Mouse (Mus musculus) hindbrain, embryonic 13.5 days (tissue): Measurements from ENCODE around the gene Adad1. TPM values are rescaled to one million over a fixed set of nuclear protein-coding genes. Genes with fewer than 3 reads are reported as not detected.
A peak's percentile ranks its signal among the peaks of the same experiment; 100 is the strongest.

Source experiments
- ATAC-seq: fragments of 200-750 bp; cut with Nextera tagmentation; 2 replicates; pipeline ENCODE4 v1.8.0; 2017; ENCODE audit warnings: moderate TSS enrichment; ENCODE audit not compliant: low FRiP score
- H3K27ac ChIP-seq: fragments of 300-500 bp; sonication (generic); 2 replicates; pipeline ENCODE4 v1.5.1; 2015; ENCODE audit warnings: inconsistent platforms, mild to moderate bottlenecking, moderate library complexity
- H3K27me3 ChIP-seq: fragments of 300-500 bp; sonication (generic); 2 replicates; pipeline ENCODE4 v1.6.1; 2015; ENCODE audit warnings: mild to moderate bottlenecking, inconsistent platforms
- H3K36me3 ChIP-seq: fragments of 300-500 bp; sonication (generic); 2 replicates; pipeline ENCODE4 v1.6.1; 2015; ENCODE audit warnings: mild to moderate bottlenecking, inconsistent platforms
- H3K4me1 ChIP-seq: fragments of 300-500 bp; sonication (generic); replicated peaks from 2 replicates; pipeline ENCODE4 v1.6.1; 2015; ENCODE audit warnings: inconsistent platforms
- H3K4me2 ChIP-seq: fragments of 300-500 bp; sonication (generic); 2 replicates; pipeline ENCODE4 v1.6.1; 2015; ENCODE audit warnings: inconsistent platforms, mild to moderate bottlenecking, moderate library complexity
- H3K4me3 ChIP-seq: fragments of 300-500 bp; sonication (generic); 2 replicates; pipeline ENCODE4 v1.5.1; 2015; ENCODE audit warnings: mild to moderate bottlenecking, inconsistent platforms
- H3K9ac ChIP-seq: fragments of 300-500 bp; sonication (generic); 2 replicates; pipeline ENCODE4 v1.6.1; 2015; ENCODE audit warnings: mild to moderate bottlenecking, inconsistent platforms
- H3K9me3 ChIP-seq: fragments of 300-500 bp; sonication (generic); 2 replicates; pipeline ENCODE4 v1.6.1; 2016; ENCODE audit warnings: inconsistent platforms
- WGBS: fragments of 180-500 bp; shearing (Covaris S2); methylation state at CpG from one replicate; pipeline ENCODE4 v1.1.7; 2015; 5-methylcytosine and 5-hydroxymethylcytosine counted together
- polyA plus RNA-seq: library from polyadenylated mRNA; unstranded; fragments of >200 nt; fragmentation: Nextera tagmentation; extraction: Ambion mirVana; gene quantifications from 2 replicates; pipeline ENCODE4 v1.2.1, GENCODE M21; 2015

Gene Adad1
- 0.05 and 0.48 TPM in 2 replicates for polyA plus RNA-seq

DNA sequence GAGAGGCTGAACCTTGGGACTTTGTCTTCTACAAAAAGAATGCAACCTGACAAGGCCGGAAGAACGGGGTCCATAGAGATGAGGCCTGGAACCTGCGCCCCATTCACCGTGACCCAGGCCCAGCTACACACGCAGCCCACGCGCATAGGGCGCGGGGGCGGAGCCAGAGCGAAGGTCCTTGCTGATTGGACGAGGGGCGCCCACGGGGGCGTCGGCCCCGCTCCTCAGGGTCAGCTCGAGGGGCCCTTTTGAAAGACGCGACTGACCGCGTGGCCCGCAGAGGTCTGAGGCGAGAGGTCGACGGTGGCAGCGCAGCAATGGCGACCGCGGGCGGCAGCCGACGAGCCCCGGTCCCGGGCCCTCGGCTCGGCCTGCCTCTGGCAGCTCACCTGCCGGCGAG, at the start of gene Adad1:
Adad1 (plus strand) TSS at position 122 of the 400 bp plus-strand sequence.
- Histone ChIP-seq H3K27ac (no peak within 1 kb of the TSS), H3K4me2 (peak within 1 kb of the TSS; percentile 44), H3K9ac (no peak within 1 kb of the TSS), H3K27me3 (no peaks in the 10 kb centered on the region), H3K36me3 (no peaks in the 10 kb centered on the region), H3K4me3 (peak within 1 kb of the TSS; percentile 29), H3K4me1 (no peaks in the 10 kb centered on the region), H3K9me3 (peaks cover 22% of the 10 kb centered on the region)
- 65% methylated on average over 35 of the region's 39 CpGs for WGBS
- no peak for ATAC-seq

DNA sequence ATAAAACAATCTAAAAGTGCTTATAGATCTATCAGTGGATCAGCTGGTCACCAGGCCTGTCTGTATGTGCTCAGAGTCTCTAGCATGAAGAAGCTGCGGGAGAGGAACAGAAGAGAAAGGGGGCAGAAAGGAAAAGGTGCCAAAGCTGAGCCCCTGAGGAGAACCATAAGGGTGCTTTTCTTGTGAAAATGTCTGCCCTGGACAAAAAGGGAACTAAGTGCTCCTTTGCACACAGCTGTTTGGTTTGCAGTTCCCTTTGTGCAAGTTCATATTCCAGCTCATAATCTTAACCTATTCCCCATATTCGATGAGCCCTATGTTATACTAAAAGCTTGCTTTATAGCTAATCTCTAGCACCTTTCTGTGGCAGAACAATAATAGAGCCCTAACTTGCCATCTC, 25.3 kb upstream of the Adad1 start:
- ATAC-seq: no peak
- Histone ChIP-seq H3K27me3 (no peaks in the 10 kb centered on the region), H3K27ac (no peak overlapping the region), H3K9me3 (no peaks in the 10 kb centered on the region), H3K4me1 (no peaks in the 10 kb centered on the region), H3K9ac (no peak overlapping the region), H3K36me3 (peaks cover 61% of the 10 kb centered on the region), H3K4me2 (no peak overlapping the region), H3K4me3 (no peak overlapping the region)
- 87% methylated on average over 2 of the region's 2 CpGs for WGBS

DNA sequence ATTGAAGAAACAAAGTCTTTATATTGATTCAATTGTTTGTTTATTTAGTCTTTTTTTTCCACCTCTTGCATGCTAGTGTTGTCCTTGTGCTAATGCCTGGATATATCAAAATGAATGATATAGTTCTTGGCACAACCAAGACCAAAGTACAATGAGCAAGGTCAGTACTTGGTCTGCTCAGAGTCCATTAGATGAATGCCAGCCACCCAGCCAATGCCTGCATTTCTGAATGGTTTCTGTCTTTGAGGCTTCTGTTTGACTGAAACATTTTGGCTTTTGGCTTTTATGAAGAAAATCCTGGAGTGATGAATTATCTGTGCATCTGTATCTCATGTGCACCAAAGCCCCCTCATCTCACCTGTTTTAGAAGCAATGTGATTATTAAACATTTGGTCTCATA, 23.5 kb upstream of the Adad1 start:
- H3K4me2 ChIP-seq: no peak overlapping the region
- H3K4me3 ChIP-seq: no peak overlapping the region
- H3K4me1 ChIP-seq: no peaks in the 10 kb centered on the region
- no peak overlapping the region for H3K27ac ChIP-seq
- no peak overlapping the region for H3K9ac ChIP-seq
- H3K36me3 ChIP-seq: peaks cover 75% of the 10 kb centered on the region
- no peaks in the 10 kb centered on the region for H3K27me3 ChIP-seq
- ATAC-seq: no peak
- no peaks in the 10 kb centered on the region for H3K9me3 ChIP-seq

DNA sequence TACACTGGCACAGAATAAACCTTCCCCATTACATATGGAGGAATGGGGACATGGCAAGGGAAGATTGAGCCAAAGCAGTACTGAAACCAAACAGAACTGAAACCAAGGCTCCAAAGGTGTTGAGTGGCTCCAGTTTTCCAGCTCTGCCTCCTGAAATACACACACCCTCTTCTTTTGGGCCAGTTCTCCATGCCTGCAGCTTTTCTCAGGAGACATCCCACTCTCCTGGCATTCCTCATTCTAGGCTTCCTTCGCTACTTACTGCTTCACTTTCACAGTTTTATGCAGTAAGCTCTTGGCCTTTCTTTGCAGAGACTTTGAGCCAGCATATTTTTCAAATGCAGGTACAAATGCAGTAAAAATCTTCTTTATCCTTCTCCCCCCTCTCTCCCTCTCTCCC, 11.8 kb upstream of the Adad1 start:
- H3K27ac ChIP-seq: no peak overlapping the region
- no peak overlapping the region for H3K4me3 ChIP-seq
- H3K9ac ChIP-seq: no peak overlapping the region
- ATAC-seq: no peak
- H3K27me3 ChIP-seq: no peaks in the 10 kb centered on the region
- no peak overlapping the region for H3K4me2 ChIP-seq
- WGBS: 91% methylated on average over 1 of the region's 1 CpGs
- no peaks in the 10 kb centered on the region for H3K4me1 ChIP-seq
- no peaks in the 10 kb centered on the region for H3K9me3 ChIP-seq
- H3K36me3 ChIP-seq: peaks cover 34% of the 10 kb centered on the region

DNA sequence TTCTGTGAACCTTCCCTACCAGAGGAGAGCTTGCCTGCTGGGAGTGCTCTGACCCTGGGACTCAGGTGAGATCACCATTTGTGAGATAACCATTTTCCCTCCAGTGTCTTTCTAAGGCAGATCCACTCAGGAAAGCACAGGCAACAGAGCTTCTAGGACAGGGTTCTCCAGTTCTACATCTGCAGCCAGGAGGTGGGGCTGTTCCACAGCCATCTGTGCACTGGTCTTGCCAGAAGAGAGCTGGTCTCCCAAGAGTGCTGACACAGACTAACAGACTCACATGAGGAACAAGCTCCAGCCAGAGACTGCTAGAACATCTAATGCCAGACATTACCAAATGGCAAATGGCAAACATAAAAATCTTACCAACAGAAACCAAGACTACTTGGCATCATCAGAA, 9.9 kb downstream of the Adad1 start:
- Histone ChIP-seq H3K9ac (no peak overlapping the region), H3K4me2 (no peak overlapping the region), H3K4me1 (no peaks in the 10 kb centered on the region), H3K9me3 (peaks cover 5% of the 10 kb centered on the region; the same call in 1 of the 2 replicates), H3K4me3 (no peak overlapping the region), H3K27ac (no peak overlapping the region), H3K36me3 (no peaks in the 10 kb centered on the region), H3K27me3 (no peaks in the 10 kb centered on the region)
- no peak for ATAC-seq

DNA sequence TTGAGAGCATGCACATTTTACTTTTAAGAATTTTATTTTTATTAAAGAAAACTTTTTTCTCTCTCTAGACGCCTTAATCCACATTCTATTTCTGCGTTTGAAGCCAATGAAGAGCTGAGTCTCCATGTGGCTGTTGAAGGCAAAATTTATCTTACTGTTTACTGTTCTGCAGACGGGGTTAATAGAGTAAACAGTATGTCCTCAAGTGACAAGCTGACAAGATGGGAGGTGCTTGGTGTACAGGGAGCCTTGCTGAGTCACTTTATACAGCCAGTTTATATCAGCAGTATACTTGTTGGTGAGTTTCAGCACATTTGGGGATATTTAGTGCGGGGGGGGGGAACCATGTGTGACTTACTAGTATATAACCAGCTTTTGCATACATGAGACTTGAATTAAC, 21.5 kb downstream of the Adad1 start:
- Histone ChIP-seq H3K4me2 (no peak overlapping the region), H3K27me3 (no peaks in the 10 kb centered on the region), H3K4me1 (no peaks in the 10 kb centered on the region), H3K27ac (no peak overlapping the region), H3K4me3 (no peak overlapping the region), H3K9ac (no peak overlapping the region), H3K9me3 (no peaks in the 10 kb centered on the region), H3K36me3 (no peaks in the 10 kb centered on the region)
- WGBS: 85% methylated on average over 4 of the region's 4 CpGs
- no peak for ATAC-seq

DNA sequence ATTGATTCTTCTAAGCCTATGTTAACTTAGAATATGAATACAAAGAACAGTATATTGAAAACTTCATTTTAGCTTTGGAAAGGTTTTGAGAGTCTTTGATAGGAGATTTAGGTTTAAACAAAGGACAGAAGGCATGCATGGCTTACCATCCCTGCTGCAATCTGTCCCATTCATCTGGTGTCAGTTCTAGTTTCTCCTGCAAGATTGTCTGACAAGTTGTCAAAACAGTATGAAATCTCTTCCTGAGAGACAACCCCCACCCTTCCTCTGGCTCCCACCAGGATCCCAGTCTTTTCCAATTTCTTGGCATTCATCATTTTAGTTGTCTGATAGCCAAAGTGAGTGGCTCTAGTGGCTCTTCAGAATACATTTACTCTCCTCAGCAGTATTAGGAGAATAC, 27.4 kb downstream of the Adad1 start:
- ATAC-seq: no peak
- Histone ChIP-seq H3K36me3 (no peaks in the 10 kb centered on the region), H3K9ac (no peak overlapping the region), H3K4me1 (no peaks in the 10 kb centered on the region), H3K27me3 (no peaks in the 10 kb centered on the region), H3K4me2 (no peak overlapping the region), H3K4me3 (no peak overlapping the region), H3K9me3 (no peaks in the 10 kb centered on the region), H3K27ac (no peak overlapping the region)

DNA sequence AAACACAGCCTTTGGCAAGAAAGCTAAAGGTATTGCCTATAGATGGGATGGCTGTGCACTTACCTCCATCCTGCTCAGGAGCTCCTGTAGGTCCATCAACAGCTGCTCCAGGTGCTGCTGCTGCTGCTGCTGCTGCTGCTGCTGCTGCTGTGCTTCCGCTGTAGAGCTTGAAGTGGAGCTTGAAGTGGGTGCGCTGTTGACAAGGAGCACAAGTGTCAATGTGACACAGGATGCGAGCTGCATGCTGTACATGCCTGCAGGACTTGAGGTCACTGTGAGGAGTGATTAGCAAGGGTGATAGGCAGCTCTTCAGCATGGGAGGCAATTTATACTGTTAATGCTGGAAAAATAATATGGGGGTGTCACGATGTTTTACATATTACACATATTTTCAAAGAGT, 62.3 kb downstream of the Adad1 start, which contains the start of gene Il2:
Il2 (minus strand) TSS at position 305 of the 400 bp plus-strand sequence.
- Histone ChIP-seq H3K9ac (no peak within 1 kb of the TSS), H3K4me3 (no peak within 1 kb of the TSS), H3K36me3 (no peaks in the 10 kb centered on the region), H3K9me3 (no peaks in the 10 kb centered on the region), H3K27ac (no peak within 1 kb of the TSS), H3K27me3 (no peaks in the 10 kb centered on the region), H3K4me1 (no peaks in the 10 kb centered on the region), H3K4me2 (no peak within 1 kb of the TSS)
- 90% methylated on average over 4 of the region's 4 CpGs for WGBS
- no peak for ATAC-seq

DNA sequence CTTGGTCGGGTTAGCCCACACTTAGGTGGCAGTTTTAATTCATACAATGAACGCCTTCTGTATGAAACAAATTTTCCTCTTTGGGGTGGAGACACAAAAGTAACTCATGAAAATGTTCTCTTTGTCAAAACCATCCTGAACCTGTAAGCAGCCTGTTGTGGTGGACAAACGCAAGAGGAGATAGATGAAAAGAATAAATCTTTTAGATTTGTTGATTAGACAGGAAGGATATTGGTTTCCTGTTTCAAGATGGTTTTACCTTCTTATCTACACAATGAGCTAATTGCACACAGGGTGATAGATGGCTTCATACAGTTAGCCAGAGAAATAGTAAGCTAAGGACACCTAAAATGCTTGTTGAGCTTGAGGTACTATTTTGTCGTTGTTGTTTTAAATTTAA, 62.8 kb downstream of the Adad1 start:
- H3K4me3 ChIP-seq: no peak overlapping the region
- 89% methylated on average over 4 of the region's 4 CpGs for WGBS

DNA sequence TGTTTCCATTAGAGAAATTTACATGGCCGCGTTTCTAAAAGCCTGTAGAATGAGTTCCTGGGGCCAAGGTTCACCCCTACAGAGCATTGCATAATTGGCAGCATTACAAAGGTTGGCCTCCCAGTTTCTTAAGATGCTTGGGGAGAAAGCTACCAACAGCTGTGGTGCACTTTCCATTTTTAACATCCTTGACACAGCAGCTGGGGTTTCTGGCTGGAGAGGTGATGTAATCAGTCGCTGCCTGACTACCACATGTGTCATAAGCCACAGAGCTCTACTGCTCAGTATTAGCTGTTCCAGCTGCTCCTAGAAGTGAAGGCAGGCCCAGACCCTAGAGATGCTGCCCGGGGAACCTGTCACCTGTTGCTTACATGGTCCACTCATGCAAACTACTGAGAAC, 64.9 kb downstream of the Adad1 start:
- no peak for ATAC-seq

More for the DNA sequence above, 62.8 kb downstream of the Adad1 start:
- ATAC-seq: no peak
- Histone ChIP-seq H3K27ac (no peak overlapping the region), H3K9ac (no peak overlapping the region), H3K4me1 (no peaks in the 10 kb centered on the region), H3K36me3 (no peaks in the 10 kb centered on the region), H3K9me3 (no peaks in the 10 kb centered on the region), H3K27me3 (no peaks in the 10 kb centered on the region), H3K4me2 (no peak overlapping the region)

DNA sequence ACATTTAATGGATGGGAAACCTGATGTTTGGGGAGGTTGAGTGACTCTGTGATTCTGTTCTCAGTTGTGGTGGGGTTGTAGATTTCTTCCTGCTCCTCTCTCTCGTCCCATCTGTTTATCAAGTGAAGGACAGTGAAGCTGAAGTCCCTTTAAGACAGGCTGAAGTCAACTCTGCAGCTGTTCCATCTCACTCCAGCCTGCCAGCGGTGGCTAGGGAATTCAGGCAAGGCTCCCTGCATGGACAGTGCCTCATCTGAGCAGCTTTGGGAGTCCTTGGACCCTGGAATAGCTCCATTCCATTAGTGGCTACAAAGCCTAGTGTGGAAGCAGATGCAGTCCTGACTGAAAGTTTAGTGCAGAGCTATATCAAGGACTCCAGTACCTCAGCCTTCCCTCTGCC, 65.7 kb downstream of the Adad1 start:
- ATAC-seq: no peak
- Histone ChIP-seq H3K9me3 (no peaks in the 10 kb centered on the region), H3K4me2 (no peak overlapping the region), H3K27me3 (no peaks in the 10 kb centered on the region), H3K27ac (no peak overlapping the region), H3K4me1 (no peaks in the 10 kb centered on the region), H3K4me3 (no peak overlapping the region), H3K9ac (no peak overlapping the region), H3K36me3 (no peaks in the 10 kb centered on the region)
- 81% methylated on average over 2 of the region's 2 CpGs for WGBS

More for the DNA sequence above, 64.9 kb downstream of the Adad1 start:
- no peaks in the 10 kb centered on the region for H3K4me1 ChIP-seq
- H3K4me3 ChIP-seq: no peak overlapping the region
- no peaks in the 10 kb centered on the region for H3K27me3 ChIP-seq
- no peak overlapping the region for H3K27ac ChIP-seq
- H3K36me3 ChIP-seq: no peaks in the 10 kb centered on the region
- H3K9me3 ChIP-seq: no peaks in the 10 kb centered on the region
- H3K9ac ChIP-seq: no peak overlapping the region
- no peak overlapping the region for H3K4me2 ChIP-seq
- WGBS: 65% methylated on average over 4 of the region's 4 CpGs

DNA sequence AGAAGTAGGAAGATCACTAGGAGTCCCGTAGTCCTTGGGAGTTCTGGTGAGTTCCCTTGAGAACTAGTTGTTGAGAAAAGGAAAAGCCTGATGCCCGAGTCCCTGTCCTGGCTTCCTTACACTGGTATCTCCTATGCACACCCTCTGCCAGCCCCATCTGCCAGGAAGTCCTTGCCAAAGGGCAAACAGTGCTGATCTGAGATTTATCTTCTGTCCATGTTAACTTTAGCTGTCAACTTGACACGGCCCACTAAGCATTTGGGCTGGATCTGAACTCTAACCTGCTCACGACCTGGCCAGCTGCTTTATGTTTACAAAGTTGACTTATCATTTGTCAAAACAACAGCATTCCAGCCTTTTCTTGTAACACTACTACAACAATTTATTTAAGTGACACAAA, 73.9 kb downstream of the Adad1 start:
- H3K4me3 ChIP-seq: no peak overlapping the region
- no peaks in the 10 kb centered on the region for H3K4me1 ChIP-seq
- no peaks in the 10 kb centered on the region for H3K9me3 ChIP-seq
- no peak overlapping the region for H3K9ac ChIP-seq
- no peaks in the 10 kb centered on the region for H3K36me3 ChIP-seq
- no peak overlapping the region for H3K27ac ChIP-seq
- H3K27me3 ChIP-seq: no peaks in the 10 kb centered on the region
- 78% methylated on average over 4 of the region's 4 CpGs for WGBS
- H3K4me2 ChIP-seq: no peak overlapping the region
- ATAC-seq: no peak

DNA sequence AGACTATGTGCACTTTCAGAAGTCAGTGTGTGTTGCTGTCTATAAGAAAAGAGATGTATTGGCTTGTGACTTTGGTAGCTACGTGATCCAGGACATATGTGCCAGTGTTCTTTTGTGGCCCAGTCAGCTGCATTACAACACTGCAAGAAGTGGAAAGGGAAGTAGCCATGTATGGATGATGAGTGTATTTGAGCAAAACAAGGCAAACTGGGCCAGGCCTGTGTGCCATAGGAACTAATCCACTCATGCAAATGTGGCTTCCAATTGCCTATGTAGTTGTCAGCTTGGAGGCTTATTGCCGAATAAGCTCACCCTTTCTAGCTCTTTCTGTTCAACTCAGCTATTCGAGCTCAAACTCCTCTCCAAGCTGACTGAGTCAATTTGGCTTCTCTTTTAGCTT, 75.9 kb downstream of the Adad1 start:
- WGBS: 88% methylated on average over 3 of the region's 3 CpGs
- no peak overlapping the region for H3K27ac ChIP-seq
- H3K4me3 ChIP-seq: no peak overlapping the region
- H3K9me3 ChIP-seq: no peaks in the 10 kb centered on the region
- ATAC-seq: no peak
- no peaks in the 10 kb centered on the region for H3K27me3 ChIP-seq
- H3K4me1 ChIP-seq: no peaks in the 10 kb centered on the region
- no peak overlapping the region for H3K4me2 ChIP-seq
- H3K36me3 ChIP-seq: no peaks in the 10 kb centered on the region
- H3K9ac ChIP-seq: no peak overlapping the region
